Mouse (Mus musculus) urinary bladder, postnatal 25 days (tissue): ENCODE results near the gene Pspc1.
"Not testable (repeated sequence)": the region's sequence is repeated elsewhere in the genome, so short reads cannot be mapped to it uniquely, and the experiment has no call there.

Experiments
- DNase-seq: peaks from one replicate; pipeline ENCODE4 v3.0.0; 2022; ENCODE audit warnings: low spot score

Gene Pspc1

DNA sequence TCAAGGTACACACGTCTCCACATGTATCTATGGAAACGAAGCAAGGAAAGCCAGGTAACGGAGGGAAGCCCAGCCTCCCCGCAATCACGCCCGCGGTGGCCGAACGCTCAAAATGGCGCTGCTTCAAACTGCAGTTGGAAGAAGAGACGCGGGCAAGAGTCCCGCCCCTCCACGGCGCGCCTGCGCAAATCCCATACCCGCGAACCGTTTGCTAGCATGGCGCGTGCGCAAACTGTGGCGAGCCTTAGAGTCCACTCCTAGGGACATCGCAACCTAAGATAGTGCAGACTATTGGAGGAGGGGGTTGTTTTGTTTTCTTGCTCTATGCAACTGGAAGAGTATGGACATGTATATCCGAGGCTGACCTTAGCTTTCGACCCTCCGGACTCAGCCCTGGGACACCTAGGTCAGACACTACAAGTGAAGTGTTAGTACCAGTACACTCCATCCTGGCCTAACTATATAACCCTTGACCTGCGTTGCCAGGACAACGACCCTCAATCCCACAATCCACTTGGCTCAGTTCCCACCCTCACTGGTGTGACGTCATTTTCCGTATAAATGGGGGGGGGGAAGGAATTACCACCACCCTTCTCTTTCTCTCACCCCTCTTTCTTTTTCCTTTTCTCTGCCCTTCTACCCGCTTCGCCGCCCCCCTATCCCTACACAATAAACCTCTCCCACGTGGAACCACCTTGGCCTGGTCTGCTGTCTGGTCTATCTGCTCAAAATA lies at the start of gene Pspc1:
TSS of gene Pspc1 (minus strand) at position 117 of the 733 bp plus-strand sequence.
- DNase-seq: peak; percentile 97

DNA sequence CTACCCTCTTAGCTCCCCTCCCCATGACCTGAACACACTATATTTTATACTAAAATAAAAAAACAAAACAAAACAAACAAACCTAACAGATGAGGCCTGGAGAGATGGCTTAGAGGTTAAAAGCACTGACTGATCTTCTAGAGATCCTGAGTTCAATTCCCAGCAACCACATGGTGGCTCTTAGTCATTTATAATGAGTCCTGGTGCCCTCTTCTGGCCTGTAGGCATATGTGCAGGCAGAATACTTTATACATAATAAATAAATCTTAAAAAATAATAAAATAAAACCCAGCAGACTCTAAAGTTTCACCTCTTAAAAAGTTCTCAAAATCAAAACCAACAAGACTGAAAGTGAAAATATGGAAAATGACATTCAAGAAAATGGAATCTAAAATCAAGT lies 46.4 kb upstream of the Pspc1 start:
- DNase-seq: no peak

DNA sequence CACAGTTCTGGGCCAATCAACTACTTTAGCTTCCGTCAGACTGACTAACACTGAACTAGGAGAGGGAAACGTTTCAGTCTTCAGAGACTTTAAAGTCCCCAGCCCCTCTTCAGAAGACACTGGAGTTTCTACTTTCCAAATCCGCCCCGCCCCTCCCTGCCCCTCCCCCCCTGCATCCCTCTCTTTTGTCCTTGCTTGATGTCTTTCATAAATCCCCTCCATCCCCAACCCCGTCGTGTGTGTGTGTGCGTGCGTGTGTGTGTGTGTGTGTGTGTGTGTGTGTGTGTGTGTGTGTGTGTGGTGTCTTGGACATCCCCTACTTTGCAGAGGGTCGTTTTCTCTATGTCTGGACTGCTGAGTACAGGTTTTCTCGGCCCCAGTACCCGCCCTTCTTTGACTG lies 39.5 kb upstream of the Pspc1 start:
- no peak for DNase-seq

DNA sequence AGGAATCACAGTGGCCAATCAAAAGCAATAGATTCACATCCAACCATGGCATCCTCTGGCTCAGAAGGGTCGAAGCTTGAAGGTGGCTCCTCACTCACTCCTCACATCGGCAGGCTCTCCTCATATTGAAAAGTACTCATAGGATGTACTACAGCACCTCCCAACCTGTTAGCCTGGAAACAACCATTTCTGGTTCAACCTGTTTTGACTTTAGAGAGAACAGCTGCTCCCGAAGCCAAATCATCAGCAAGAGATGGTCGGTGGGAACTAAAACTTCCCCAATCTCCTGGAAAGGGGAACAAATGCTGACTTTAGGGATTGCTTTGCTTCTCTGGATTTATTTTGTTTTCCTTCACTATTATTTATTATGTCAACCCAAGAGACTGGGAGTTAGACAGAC lies 39.0 kb upstream of the Pspc1 start:
- no peak for DNase-seq

DNA sequence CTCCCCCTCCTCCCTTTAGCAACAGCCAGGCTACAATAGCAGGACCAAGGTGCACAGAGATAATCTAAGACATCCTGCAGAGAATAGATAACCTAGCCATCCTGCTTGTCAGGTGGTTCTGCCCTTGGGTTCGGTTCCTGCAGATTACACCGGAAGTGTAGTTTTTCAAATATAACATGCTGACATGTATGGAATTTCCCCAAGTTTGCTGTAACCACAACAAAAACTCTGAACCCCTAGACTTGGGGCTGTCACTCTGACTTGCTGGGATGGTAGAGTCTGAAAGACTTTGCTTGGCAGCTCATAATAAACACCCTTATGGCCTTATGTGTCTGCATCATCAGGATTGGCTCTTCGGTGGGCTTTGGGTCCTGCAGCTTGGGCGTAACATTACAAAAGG lies 38.4 kb upstream of the Pspc1 start:
- DNase-seq: no peak

DNA sequence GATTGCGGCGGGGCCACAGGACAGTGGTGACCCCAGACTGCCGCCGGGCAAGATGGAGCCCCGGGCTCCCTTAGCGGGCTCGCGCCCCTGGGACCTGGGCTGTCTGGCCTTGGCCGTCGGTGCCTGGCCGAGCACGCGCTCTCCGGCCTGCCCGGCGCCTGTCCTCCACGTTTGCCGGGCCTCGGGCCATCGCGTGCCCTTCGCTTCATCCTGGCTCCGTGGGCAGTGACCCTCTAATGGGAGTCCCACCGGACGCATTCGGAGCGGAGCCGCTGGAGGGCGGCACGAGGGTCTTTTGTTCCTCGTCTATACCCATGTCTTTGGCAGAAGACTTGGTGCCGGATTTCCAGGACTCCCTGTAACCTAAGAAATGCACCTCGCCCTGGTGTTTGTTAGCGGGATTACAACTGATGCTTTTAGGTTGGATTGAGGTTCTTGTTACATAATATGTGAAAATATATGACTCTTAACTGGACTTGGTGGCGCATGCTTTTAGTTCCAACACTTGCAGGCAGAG lies 34.5 kb upstream of the Pspc1 start:
- DNase-seq: peak; percentile 57

DNA sequence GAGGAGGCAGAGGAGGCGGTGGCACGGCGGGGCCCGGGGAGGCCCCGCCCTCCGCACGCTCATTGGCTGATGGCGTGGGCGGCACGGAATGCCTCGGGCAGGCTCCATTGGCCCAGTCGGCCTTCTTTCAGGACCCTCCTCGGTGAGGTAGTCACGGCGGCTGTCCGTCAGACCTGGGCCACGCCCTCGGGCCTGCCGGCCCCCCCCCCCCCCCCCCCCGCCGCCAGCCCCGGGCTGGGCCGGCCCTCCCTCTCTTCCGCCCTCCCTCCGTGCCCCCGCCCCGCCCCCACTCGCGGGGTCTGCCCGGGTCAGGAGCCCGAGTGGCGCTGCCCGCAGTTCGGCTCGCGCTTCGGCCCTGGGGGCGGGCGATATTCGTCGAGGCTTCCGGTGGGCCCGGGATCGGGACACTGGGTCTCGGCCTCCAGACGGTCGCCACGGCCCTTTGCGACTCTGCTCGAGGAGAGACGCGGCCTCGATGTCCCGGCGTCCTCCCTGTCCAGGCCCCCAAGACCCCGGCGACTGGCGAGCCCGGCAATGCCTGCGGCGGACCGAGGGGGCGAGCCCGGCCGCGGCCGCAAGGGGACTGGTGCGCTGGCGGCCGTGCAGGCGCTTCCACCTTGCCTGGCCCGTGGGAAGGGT lies 33.7 kb upstream of the Pspc1 start, which contains the start of gene Zmym5:
TSS of gene Zmym5 (minus strand) at position 16 of the 639 bp plus-strand sequence.
- peak; percentile 81 for DNase-seq

DNA sequence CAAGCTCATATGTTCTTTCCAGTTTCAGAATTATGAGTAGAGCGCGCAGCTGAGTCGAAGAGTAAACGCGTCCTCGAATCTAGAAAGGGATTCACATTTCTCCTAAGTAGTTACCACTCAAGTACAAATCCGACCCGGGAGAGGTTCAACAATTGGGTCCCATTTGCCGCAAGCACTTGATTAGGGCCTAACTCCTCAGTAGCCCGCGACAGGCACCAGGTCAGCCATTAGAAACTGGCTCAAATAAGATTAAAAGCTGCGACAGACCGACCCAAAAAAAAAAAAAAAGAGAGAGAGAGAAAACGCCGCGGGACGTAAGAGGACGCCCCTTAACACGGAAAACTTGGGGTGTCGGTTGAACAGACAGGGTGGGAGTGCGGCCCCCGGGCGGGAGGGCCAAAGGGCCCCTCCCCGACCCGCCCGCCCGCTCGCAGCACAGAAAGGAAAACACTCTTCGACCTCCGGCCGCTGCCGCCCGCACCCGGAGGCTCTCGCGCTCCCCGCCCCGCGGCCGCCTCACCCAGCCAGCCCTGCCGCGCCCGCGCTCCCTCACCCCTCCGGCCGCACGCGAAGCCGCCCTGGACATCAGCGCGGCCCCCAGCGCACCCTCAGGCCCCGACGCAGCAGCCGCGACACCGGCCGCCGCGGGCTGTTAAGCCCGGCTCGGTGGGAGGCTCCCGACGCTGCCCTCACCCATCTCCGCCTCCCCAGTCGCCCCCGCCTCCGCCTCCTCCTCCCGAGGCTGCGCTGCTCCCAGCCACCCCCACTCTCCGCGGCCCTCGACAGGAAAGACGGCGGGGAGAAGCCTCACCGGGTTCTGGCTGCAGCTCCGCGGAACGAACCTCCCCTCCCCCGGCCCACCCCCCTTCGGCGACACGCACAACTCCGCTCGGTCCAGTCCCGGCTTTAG lies 32.9 kb upstream of the Pspc1 start:
- DNase-seq: peak; percentile 31

DNA sequence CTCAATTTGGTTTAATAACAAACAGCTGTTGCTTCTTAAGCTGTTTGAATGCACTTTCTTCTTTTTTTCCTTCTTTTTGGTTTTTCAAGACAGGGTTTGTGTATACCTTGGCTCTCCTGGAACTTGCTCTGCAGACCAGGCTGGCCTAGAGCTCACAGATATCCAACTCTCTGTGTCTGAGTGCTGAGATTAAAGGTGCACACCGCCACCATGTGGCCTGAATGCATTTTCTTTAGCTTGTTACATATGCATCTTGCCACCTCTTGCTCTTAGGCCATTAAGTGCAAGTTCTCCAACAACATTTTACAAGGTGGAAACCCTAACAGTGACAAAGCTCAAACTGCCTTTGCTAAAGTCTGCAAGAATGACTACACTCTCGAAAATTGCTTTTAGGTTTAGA lies 15.1 kb upstream of the Pspc1 start:
- no peak for DNase-seq

DNA sequence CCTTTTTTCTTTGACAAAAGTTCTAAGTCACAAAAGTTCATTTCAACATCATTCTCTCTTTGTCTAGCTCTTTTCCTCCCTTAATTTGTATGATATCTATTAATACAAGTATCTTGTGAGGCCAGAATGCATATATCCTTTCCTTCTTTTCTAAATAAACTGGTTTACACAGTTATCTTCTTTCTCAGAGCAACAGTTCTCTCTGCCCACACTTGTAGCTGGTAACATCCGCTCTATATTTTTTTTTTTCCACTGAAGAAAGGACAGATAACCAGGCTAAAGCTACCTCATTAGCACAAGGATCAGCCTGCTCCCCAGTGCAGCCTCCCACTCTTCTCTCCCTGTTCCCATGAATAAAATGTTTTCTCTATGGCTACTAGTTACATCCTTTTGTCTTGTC lies 6.5 kb upstream of the Pspc1 start:
- no peak for DNase-seq

DNA sequence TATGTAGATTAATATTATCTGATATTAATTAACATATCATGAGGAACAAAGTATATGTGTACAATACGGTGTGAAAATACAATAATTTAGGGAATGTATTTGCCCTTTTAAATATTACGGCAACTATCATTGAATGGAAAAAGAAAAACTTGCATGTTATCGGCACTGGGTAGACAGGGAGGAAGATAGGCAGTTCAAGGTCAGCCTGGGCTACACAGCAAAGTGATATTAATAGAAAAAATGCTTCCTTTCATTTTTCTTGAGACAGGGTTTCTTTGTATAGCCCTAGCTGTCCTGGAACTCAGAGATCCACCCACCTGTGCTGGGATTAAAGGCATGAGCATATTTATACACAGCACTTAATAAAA lies 801 bp upstream of the Pspc1 start:
- no peak for DNase-seq

DNA sequence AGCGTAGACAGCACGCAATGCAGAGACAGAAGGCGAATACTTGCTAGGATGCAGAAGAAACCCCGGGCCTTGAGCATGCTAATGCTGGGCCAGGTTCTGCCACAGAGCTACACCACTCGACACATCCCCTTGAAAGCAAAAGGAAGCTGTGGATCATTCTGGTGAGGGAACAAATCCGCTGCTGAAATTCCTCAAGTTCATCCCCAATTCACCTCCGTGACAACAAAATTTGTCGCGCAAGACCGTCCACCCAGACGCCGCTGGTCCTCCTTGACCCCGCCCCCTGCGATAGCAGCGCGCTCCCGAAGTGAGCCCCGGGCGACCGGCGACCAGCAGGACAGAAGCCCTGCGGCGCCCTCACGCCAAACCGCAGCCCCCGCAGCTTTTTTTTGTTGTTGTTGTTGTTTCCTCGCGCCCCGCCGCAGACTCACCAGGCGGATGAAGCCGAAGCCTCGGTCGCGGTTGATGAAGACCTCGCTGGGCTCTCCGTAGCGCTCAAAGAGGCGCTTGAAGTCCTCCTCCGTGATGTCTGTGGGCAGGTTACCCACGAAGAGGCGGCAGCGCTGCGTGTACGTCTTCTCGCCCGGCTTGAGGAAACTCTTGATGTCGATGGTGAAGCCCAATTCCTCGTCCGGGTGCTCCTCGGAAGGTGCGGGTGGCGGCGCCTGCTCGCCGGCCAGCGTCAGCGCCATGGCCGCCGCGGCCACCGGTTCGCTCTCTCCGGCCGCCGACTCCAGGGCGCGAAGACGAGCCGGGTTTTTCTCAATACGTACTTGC lies 568 bp downstream of the Pspc1 start:
- DNase-seq: peak; percentile 67

DNA sequence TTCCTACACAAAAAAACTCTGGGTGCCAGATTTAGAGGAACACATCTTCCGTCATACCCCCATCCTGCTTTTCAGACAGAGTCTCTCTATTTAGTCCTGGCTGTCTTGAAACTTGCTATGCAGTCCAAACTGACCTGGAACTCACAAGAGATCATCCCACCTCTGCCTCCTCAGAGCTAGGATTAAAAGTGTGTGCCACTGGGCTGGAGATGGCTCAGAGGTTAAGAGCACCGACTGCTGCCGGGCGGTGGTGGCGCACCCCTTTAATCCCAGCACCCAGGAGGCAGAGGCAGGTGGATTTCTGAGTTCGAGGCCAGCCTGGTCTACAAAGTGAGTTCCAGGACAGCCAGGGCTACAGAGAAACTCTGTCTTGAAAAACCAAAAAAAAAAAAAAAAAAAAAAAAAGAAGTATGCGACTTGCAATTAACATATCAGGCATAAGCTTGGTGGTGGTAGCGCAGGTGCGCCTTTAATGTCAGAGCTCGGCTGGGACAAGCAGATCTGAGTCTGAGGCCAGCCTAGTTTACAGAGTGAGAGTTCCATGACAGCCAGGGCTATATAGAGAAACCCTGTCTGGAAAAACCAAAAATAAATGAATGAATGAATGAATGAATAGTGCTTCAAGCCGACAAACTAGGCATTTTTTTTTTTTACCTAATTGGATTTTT lies 1.4 kb downstream of the Pspc1 start:
- no peak for DNase-seq

DNA sequence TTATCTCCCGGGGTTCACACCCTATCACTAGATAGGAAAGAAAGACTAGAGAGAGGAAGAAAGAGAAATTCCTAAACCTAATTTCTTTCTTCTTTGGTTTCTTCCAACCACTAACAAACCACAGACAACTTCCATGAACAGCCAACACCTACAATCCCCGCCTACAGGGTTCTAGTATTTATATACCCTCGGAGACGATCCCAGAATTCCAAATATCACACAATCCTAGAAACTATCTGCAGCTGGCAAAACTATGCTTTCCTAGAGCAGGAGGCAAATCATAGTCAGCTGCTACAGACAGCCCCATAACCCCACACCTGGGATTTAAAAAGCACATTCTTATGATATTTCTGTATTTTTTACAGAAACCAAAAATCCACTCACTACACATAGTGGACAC lies 2.7 kb downstream of the Pspc1 start:
- DNase-seq: no peak

DNA sequence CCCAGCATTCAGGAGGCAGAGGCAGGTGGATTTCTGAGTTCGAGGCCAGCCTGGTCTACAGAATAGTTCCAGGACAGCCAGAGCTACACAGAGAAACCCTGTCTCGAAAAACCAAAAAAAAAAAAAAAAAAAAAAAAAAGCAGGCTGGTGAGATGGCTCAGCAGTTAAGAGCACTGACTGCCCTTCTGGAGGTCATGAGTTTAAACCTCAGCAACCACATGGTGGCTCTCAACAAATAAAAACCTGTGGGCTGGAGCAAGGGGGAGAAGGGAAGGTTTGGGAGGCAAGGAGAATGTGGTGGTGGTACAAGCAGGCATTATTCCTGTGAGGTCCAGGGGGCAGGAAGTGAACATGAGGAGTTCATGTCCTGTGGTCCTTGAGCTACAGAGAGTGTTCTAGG lies 11.7 kb downstream of the Pspc1 start:
- DNase-seq: not testable (repeated sequence)

DNA sequence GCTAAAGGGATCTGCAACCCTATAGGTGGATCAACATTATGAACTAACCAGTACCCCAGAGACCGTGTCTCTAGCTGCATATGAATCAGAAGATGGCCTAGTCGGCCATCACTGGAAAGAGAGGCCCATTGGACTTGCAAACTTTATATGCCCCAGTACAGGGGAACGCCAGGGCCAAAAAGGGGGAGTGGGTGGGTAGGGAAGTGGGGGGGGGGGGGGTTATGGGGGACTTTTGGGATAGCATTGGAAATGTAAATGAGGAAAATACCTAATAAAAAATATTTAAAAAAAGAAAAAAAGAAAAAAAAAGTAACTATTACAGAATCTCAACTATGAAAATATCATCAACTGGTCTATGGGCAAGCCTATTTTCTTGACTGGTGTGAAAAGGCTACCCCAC lies 13.0 kb downstream of the Pspc1 start:
- DNase-seq: not testable (repeated sequence)

DNA sequence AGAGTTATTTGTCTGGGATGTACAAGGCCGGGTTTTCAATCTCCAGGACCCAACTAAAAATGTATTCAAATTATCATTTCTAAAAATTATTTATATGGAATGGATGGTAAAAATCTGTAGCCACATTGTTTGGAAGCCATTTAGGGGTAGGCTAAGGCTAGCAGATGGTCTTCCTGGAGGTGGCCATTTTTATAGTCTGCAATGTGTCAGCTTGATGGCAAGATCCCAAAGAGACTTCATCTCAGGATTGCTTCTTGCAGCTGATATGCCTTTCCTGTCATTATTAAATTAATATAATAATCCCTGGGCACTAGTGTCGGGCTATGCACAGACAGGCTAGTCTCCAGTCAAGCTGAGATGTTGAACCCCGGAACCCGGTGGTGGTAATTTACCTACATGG lies 26.8 kb downstream of the Pspc1 start:
- DNase-seq: no peak

DNA sequence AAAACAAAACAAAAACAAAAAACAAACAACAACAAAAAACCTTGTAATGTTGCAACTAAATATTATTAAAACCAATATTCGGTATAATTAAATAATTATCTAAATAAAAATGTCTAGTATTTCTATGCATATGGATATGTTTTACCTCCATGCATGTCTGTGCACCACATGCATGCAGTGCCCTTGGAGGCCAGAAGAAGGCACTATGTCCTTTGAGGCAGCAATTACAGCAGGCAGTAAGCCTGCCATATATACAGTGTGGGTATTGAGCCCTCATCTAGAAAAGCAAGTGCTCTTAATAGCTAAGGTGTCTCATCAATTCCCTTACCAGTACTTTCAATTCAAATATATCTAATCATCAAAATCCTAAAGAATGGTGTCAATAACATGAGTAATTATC lies 37.9 kb downstream of the Pspc1 start:
- DNase-seq: no peak

DNA sequence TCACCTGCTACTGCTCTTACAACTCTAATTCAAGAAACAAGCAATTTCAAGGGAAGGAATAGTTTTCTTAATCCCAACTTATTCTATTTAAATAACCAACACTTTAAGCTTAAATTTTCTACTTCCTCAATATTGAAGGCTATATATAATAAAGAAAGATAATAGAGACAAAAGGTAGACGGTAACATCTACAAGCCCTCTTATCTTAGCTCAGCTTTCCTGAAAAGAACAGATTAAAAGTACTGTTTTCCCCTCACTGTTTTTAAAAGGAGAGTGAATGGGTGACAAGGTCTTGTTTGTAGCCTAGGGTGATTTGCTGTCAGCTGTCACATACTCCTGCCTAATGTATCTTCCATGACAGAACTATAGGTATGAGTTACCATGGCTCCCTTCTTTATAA lies 51.6 kb downstream of the Pspc1 start:
- DNase-seq: no peak

DNA sequence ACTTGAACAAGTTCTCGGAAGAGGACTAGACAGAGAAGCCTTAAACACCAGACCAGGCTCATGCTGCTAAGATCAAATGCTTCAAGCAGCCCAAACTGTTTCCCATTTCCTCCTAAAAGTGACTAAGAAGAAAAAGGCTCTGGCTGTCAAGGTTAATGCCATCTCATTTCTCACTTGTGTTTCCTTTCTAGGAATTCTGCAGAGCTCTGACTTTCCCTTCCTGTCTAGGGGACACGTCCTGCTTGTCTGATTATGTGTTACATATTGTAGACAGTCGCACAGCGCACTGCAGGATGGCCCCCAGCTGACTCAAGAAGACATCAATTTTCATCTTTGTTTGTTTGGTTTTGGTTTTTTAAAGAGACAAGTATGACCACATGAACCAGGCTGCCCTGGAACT lies 72.4 kb downstream of the Pspc1 start:
- no peak for DNase-seq

DNA sequence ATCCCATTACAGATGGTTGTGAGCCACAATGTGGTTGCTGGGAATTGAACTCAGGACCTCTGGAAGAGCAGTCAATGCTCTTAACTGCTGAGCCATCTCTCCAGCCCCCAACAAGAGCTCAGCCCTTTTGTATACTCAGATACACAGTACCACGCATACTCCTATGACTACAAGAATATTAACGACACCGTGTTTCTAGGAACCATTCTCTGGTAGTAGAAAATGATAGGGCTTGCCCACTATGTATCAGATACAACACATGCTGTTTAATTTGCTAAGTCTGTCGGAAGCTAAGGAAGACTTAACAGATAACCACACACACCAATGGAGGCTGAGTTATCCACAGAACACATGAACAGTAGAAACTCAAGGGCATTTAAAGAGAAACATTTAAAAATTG lies 75.5 kb downstream of the Pspc1 start:
- DNase-seq: no peak
